Mouse (Mus musculus) heart, postnatal 0 days (tissue): ENCODE measurements around the gene Aifm2. TPM values are rescaled to one million over a fixed set of nuclear protein-coding genes. Genes with fewer than 3 reads are reported as not detected.

Experiments
- ATAC-seq: fragments of 200-750 bp; cut with Nextera tagmentation; 2 replicates; pipeline ENCODE4 v1.8.0; 2017; ENCODE audit warnings: low read depth, moderate number of reproducible peaks, moderate library complexity; ENCODE audit not compliant: insufficient read depth
- DNase-seq: peaks from one replicate; pipeline ENCODE4 v3.0.0-alpha.2; 2016; ENCODE audit warnings: low spot score
- H3K27ac ChIP-seq: fragments of 300-500 bp; sonication (generic); 2 replicates; pipeline ENCODE4 v1.5.1; 2014; ENCODE audit warnings: low read depth, mild to moderate bottlenecking
- H3K27me3 ChIP-seq: fragments of 300-500 bp; sonication (generic); 2 replicates; pipeline ENCODE4 v1.6.1; 2014; ENCODE audit warnings: low read length, mixed read lengths; ENCODE audit not compliant: control insufficient read depth, insufficient read depth
- H3K36me3 ChIP-seq: fragments of 300-500 bp; sonication (generic); replicated peaks from 2 replicates; pipeline ENCODE4 v1.6.1; 2014; ENCODE audit warnings: low read length, mixed read lengths; ENCODE audit not compliant: control insufficient read depth, insufficient read depth
- H3K4me1 ChIP-seq: fragments of 300-500 bp; sonication (generic); 2 replicates; pipeline ENCODE4 v1.6.1; 2014; ENCODE audit warnings: antibody characterized with exemption; ENCODE audit not compliant: control insufficient read depth, insufficient read depth
- H3K4me2 ChIP-seq: fragments of 300-500 bp; sonication (generic); 2 replicates; pipeline ENCODE4 v1.6.1; 2014; ENCODE audit warnings: low read depth, mild to moderate bottlenecking, low read length, moderate library complexity
- H3K4me3 ChIP-seq: fragments of 300-500 bp; sonication (generic); 2 replicates; pipeline ENCODE4 v1.5.1; 2014; ENCODE audit warnings: low read depth, low read length
- H3K9ac ChIP-seq: fragments of 300-500 bp; sonication (generic); replicated peaks from 2 replicates; pipeline ENCODE4 v1.6.1; 2014; ENCODE audit warnings: low read depth, low read length, mixed read lengths
- H3K9me3 ChIP-seq: fragments of 300-500 bp; sonication (generic); replicated peaks from 2 replicates; pipeline ENCODE4 v1.6.1; 2016; ENCODE audit warnings: low read length; ENCODE audit not compliant: control insufficient read depth
- CTCF ChIP-seq: IDR thresholded peaks from 2 replicates; pipeline ENCODE4 v1.5.1; 2016; ENCODE audit warnings: antibody characterized with exemption, control low read depth, low read depth
- EP300 ChIP-seq: IDR thresholded peaks from 2 replicates; pipeline ENCODE4 v1.6.1; 2016; ENCODE audit warnings: antibody characterized with exemption, low read depth
- WGBS: fragments of 180-500 bp; shearing (Covaris S2); extraction: QIAGEN DNeasy Blood & Tissue Kit; methylation state at CpG from one replicate; pipeline ENCODE4 v1.1.7; 2014; 5-methylcytosine and 5-hydroxymethylcytosine counted together
- polyA plus RNA-seq: library from polyadenylated mRNA; unstranded; fragments of >200 nt; fragmentation: Nextera tagmentation; extraction: Ambion mirVana; gene quantifications from 2 replicates; pipeline ENCODE4 v1.2.1, GENCODE M21; 2015
- total RNA-seq: library from RNA; depleted of rRNA; stranded (reverse); fragments of >200 nt; gene quantifications from 2 replicates; pipeline ENCODE4 v1.2.3, GENCODE M21; 2014; ENCODE audit warnings: low replicate concordance

The Aifm2 gene
- total and polyA plus RNA-seq, 2 experiments from 2014 or later, result 34.2 to 53.4 TPM

- DNase-seq (no peak), ATAC-seq (no peak)
- no peak for TF ChIP-seq CTCF
- no peak for TF ChIP-seq EP300
- H3K27ac ChIP-seq, result no peak overlapping the region
- H3K4me1 ChIP-seq, result no peaks in the 10 kb centered on the region
- no peak overlapping the region for H3K4me2 ChIP-seq
- no peak overlapping the region for H3K9ac ChIP-seq
- H3K4me3 ChIP-seq, result no peak overlapping the region
- 59% methylated on average over 10 of the region's 10 CpGs for WGBS
- no peaks in the 10 kb centered on the region for H3K27me3 ChIP-seq
- H3K36me3 ChIP-seq, result peaks cover 35% of the 10 kb centered on the region
- no peaks in the 10 kb centered on the region for H3K9me3 ChIP-seq
These were observed 21.6 kb downstream of the Aifm2 start for GRCm38 (mm10) chr10:61736671-61737078.

GRCm38 (mm10) chr10:61737537-61737936 lies 22.5 kb downstream of the Aifm2 start:
- ATAC-seq (no peak), DNase-seq (no peak)
- Histone ChIP-seq H3K4me1 (no peaks in the 10 kb centered on the region), H3K9ac (no peak overlapping the region), H3K4me3 (no peak overlapping the region), H3K27ac (no peak overlapping the region), H3K4me2 (no peak overlapping the region), H3K36me3 (peaks cover 39% of the 10 kb centered on the region), H3K27me3 (no peaks in the 10 kb centered on the region), H3K9me3 (no peaks in the 10 kb centered on the region)
- 83% methylated on average over 1 of the region's 1 CpGs for WGBS
- TF ChIP-seq CTCF (no peak), EP300 (no peak)

DNA sequence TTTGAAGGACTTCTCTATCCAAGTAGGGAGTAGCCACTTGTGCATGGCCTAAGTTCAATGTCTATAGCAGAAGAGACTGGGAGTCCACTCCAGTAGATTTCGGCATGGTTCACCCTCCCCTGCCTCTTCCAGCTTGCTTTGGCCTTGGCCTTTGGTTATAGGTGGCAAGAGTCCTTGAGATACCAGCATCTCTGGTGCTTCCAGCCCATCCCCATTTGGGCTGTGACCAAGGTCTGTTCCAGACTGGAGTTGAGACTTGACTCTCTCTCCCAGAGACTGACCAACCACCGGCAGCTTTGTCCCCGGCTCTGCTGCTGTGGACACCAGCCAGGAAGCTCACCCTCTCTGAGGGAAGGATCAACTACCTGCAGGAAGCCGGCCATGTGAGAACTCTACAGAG lies 23.1 kb downstream of the Aifm2 start:
- Histone ChIP-seq H3K9me3 (no peaks in the 10 kb centered on the region), H3K36me3 (peaks cover 39% of the 10 kb centered on the region), H3K27me3 (no peaks in the 10 kb centered on the region), H3K4me1 (no peaks in the 10 kb centered on the region), H3K9ac (no peak overlapping the region), H3K4me3 (no peak overlapping the region), H3K27ac (no peak overlapping the region), H3K4me2 (no peak overlapping the region)
- WGBS, result 81% methylated on average over 4 of the region's 4 CpGs
- DNase-seq, result no peak
- ATAC-seq, result no peak
- TF ChIP-seq CTCF, result no peak
- TF ChIP-seq EP300, result no peak

DNA sequence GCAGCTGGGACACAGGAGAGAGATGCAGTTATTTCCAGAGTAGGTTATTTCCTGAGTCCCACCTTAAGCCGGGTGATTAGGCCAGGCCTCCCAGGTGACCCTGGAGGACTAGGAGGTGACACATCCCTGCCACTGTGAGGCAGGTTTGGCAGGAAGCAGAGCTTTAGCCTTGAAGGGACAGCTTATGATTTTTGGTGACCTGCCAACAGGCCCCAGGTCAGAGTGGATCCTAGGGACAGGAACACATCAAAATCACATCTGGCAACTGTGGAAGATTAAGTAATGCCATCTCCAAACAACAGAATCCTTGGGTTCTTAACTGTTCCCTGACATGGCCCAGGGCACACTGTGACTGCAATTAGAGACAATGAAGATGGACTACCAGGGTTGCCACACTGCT lies 26.2 kb downstream of the Aifm2 start:
- Histone ChIP-seq H3K4me1 (no peaks in the 10 kb centered on the region), H3K27ac (no peak overlapping the region), H3K9me3 (no peaks in the 10 kb centered on the region; the same call in 1 of the 2 replicates), H3K36me3 (peaks cover 55% of the 10 kb centered on the region), H3K9ac (no peak overlapping the region), H3K4me3 (no peak overlapping the region), H3K27me3 (no peaks in the 10 kb centered on the region), H3K4me2 (no peak overlapping the region)
- DNase-seq (no peak), ATAC-seq (no peak)
- TF ChIP-seq CTCF, result no peak
- TF ChIP-seq EP300, result no peak
- 59% methylated on average over 1 of the region's 1 CpGs for WGBS

GRCm38 (mm10) chr10:61741873-61742272 lies 26.8 kb downstream of the Aifm2 start:
- H3K9ac ChIP-seq, result no peak overlapping the region
- no peaks in the 10 kb centered on the region for H3K4me1 ChIP-seq
- no peak for TF ChIP-seq EP300
- no peak for TF ChIP-seq CTCF
- H3K36me3 ChIP-seq, result peaks cover 60% of the 10 kb centered on the region
- H3K27ac ChIP-seq, result no peak overlapping the region
- WGBS, result 79% methylated on average over 4 of the region's 4 CpGs
- ATAC-seq (no peak), DNase-seq (no peak)
- no peak overlapping the region for H3K4me2 ChIP-seq
- no peak overlapping the region for H3K4me3 ChIP-seq
- no peaks in the 10 kb centered on the region; the same call in 1 of the 2 replicates for H3K9me3 ChIP-seq
- H3K27me3 ChIP-seq, result no peaks in the 10 kb centered on the region

DNA sequence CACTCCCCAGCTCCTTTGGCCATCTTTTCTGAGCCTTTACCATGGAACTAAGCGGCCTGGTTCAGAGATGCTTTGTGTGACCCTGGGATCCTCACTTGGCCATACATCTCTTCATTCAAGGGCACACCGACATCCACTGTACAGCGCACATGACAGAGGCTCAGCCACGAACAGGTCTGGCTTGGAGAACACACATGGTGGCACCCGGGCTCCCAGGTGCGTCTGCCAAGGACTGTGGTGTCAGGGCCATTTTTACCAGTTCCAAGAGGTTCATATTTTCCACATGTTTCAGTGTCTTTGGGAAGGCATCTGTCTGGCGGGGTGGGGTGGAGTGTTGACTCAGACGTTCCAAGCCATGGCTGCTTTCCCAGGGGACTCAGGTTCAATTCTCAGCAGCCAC lies 27.3 kb downstream of the Aifm2 start:
- no peak for TF ChIP-seq EP300
- no peak for TF ChIP-seq CTCF
- Histone ChIP-seq H3K27me3 (no peaks in the 10 kb centered on the region), H3K36me3 (peaks cover 62% of the 10 kb centered on the region), H3K4me2 (no peak overlapping the region), H3K4me1 (no peaks in the 10 kb centered on the region), H3K4me3 (no peak overlapping the region), H3K27ac (no peak overlapping the region), H3K9me3 (no peaks in the 10 kb centered on the region; the same call in 1 of the 2 replicates), H3K9ac (no peak overlapping the region)
- DNase-seq (no peak), ATAC-seq (no peak)
- WGBS, result 89% methylated on average over 8 of the region's 8 CpGs
